Mouse (Mus musculus): ENCODE measurements around the gene Sort1. TPM values are rescaled to one million over a fixed set of nuclear protein-coding genes. Genes with fewer than 3 reads are reported as not detected.
A peak's percentile ranks its signal among the peaks of the same experiment; 100 is the strongest.

Sort1 gene
- polyA plus RNA-seq, 1 experiment from 2014 or later = 17.0 TPM

DNA sequence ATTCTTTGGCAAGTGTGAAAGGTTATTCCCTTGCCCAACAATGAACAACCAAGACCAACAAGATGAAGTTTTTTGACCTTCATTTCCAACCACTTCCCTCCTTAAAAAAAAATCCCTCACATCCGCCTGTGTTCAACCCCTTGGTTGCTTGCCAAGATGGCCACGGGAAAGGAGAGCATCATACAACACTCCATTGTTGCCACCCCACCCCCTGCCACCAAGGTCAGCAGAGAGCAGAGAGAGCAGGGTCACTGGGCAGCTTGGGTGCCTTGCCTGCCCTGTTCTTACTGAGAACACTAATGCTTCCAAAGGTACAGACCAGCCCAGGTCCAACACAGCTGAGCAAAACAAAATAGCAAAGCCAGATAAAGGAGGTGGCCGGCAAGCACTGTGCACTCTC is 88.4 kb downstream of the Sort1 start:
- no peak for ATAC-seq (ENCODE audit: low FRiP score)
- Histone ChIP-seq H3K4me1 (no peaks in the 10 kb centered on the region), H3K27ac (replicated peaks) (no peak overlapping the region), H3K9ac (replicated peaks) (no peak overlapping the region), H3K9me3 (replicated peaks) (no peaks in the 10 kb centered on the region), H3K27me3 (replicated peaks) (no peaks in the 10 kb centered on the region), H3K4me2 (no peak overlapping the region), H3K36me3 (no peaks in the 10 kb centered on the region), H3K4me3 (replicated peaks) (no peak overlapping the region)
- 69% methylated on average over 3 of the region's 3 CpGs for WGBS

DNA sequence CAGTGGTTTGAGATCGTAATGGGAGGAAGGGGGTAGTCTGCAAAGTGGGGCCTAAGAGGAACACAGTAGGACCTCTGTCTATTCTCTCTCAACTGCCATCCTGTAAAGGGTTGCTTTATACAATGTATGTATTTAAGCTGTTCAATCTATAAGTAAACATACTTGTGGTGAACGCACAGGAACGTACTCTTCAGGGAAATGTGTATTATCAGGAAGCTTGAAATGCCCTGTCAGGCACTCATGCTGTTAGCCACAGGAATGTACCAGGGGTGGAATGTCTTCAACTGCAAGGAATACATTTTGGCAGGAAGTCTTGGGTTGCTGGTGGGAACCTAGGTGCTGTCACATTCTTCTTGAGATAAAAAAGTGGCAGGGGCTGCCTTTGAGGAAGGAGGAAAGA is 88.8 kb downstream of the Sort1 start:
- H3K9ac ChIP-seq (replicated peaks) = no peak overlapping the region
- ATAC-seq (ENCODE audit: low FRiP score) = no peak
- 84% methylated on average over 3 of the region's 3 CpGs for WGBS

DNA sequence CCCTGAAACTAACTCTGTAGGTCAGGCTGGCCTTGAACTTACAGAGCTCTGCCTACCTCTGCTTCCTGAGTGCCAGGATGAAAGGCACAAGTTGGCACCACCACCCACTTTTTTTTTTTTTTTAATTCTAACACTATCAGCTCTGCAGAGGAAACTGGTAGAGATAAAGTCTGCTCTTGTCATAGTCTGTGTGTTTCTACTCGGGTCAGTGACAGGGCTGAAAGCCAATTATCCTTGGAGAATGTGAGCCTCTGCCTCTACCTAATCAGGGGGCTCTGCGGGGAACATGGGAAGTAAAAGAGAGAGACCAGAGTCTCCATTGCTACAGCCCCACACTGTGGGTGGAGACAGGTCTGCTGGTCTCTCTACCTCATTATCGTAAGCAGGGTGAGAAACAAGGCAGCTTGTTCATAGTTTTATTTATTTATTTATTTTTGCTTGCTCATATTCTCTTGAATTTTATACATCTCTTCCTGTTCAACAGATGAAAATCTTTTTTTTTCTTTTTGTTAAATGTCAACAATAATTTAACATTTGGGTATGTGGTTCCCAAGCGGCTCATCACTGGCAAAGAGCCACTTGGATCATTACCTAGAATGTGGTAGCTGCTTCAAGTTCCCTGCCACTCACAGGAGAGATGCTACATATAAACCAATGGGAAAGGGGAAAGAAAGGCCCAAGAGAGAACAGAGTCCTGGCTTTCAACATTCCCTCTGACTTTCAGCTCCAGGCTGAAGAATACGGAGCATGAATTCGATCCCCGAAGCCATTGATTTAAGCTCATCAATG is 95.2 kb downstream of the Sort1 start:
- no peaks in the 10 kb centered on the region for H3K9me3 ChIP-seq (replicated peaks)
- H3K4me2 ChIP-seq = no peak overlapping the region
- H3K4me3 ChIP-seq (replicated peaks) = no peak overlapping the region
- H3K9ac ChIP-seq (replicated peaks) = no peak overlapping the region
- H3K27me3 ChIP-seq (replicated peaks) = no peaks in the 10 kb centered on the region
- H3K36me3 ChIP-seq = no peaks in the 10 kb centered on the region
- H3K27ac ChIP-seq (replicated peaks) = peak overlapping the region; percentile 45; the same call in 1 of the 2 replicates
- ATAC-seq (ENCODE audit: low FRiP score) = no peak
- WGBS = 57% methylated on average over 7 of the region's 7 CpGs
- H3K4me1 ChIP-seq = peaks cover 27% of the 10 kb centered on the region

More for the DNA sequence above, 88.8 kb downstream of the Sort1 start:
- H3K9me3 ChIP-seq (replicated peaks) = no peaks in the 10 kb centered on the region
- no peak overlapping the region for H3K4me2 ChIP-seq
- H3K27ac ChIP-seq (replicated peaks) = no peak overlapping the region
- no peaks in the 10 kb centered on the region for H3K27me3 ChIP-seq (replicated peaks)
- H3K4me3 ChIP-seq (replicated peaks) = no peak overlapping the region
- no peaks in the 10 kb centered on the region for H3K4me1 ChIP-seq
- H3K36me3 ChIP-seq = no peaks in the 10 kb centered on the region

DNA sequence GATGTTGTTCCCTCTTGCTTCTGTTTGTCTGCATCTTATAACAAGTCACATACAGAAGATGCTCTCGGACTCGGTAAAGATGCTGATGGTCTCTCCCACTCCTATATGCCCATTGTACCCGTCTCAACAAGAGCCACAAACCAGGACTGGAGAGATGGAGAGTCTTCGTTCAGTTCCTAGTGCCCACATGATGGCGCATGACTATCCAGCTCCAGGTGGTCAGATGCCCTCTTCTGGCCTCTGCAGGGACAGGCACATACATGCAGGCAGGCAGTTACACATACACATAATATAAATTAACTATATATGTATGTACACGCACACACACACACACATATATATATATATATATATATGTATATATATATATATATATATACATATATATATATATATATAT is 96.8 kb downstream of the Sort1 start:
- peaks cover 28% of the 10 kb centered on the region for H3K4me1 ChIP-seq
- H3K4me3 ChIP-seq (replicated peaks) = no peak overlapping the region
- ATAC-seq (ENCODE audit: low FRiP score) = no peak
- H3K9ac ChIP-seq (replicated peaks) = no peak overlapping the region
- H3K9me3 ChIP-seq (replicated peaks) = no peaks in the 10 kb centered on the region
- no peak overlapping the region for H3K27ac ChIP-seq (replicated peaks)
- no peak overlapping the region for H3K4me2 ChIP-seq
- WGBS = 85% methylated on average over 6 of the region's 6 CpGs
- no peaks in the 10 kb centered on the region for H3K36me3 ChIP-seq
- H3K27me3 ChIP-seq (replicated peaks) = no peaks in the 10 kb centered on the region

DNA sequence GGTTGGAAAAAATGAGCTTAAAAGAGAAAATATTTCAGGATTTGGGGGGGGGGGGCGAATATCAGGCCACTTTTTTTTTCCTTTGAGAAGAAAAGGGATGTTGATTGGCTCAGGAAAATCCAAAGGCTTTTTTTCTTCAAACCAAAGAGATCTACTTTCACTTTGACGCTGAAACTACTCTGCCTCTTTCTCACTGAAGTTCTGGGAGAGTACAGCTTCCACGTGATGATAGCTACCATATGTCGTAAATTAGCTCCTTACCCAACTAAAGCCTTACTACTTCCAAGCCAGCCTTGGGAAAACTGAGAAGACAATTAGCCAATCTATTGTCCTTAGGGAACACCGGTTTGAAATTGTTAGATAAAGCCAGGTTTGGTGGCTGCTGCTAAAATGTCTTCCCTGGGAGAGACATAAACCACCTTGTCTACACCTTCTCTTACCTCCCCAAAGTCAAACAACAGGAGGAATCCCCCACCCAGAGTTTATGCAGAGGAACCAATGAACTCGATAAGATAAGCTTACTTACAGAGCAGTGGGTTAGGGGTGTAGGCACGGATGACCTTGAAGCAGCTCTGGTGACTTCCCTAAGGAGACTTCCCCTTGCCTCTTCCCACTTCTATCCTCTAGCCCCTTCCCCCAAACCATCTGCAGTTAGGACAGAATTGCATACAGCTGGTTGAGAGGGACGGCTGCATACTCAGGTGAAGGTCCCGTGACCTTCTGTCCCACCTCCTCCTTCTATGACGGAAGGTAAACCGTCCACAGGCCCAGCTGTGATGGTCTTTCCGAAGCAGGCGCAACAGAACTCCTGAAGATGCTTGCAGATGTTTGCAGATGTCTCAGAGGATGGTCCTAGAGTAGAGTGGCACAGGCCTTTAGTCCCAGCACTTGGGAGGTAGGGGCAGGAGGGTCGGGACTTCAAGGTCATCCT is 98.3 kb downstream of the Sort1 start:
- no peak for ATAC-seq (ENCODE audit: low FRiP score)
- Histone ChIP-seq H3K9ac (replicated peaks) (no peak overlapping the region), H3K4me2 (no peak overlapping the region), H3K36me3 (no peaks in the 10 kb centered on the region), H3K27ac (replicated peaks) (no peak overlapping the region), H3K27me3 (replicated peaks) (no peaks in the 10 kb centered on the region), H3K9me3 (replicated peaks) (no peaks in the 10 kb centered on the region), H3K4me3 (replicated peaks) (no peak overlapping the region), H3K4me1 (peaks cover 28% of the 10 kb centered on the region)
- WGBS = 76% methylated on average over 14 of the region's 14 CpGs

DNA sequence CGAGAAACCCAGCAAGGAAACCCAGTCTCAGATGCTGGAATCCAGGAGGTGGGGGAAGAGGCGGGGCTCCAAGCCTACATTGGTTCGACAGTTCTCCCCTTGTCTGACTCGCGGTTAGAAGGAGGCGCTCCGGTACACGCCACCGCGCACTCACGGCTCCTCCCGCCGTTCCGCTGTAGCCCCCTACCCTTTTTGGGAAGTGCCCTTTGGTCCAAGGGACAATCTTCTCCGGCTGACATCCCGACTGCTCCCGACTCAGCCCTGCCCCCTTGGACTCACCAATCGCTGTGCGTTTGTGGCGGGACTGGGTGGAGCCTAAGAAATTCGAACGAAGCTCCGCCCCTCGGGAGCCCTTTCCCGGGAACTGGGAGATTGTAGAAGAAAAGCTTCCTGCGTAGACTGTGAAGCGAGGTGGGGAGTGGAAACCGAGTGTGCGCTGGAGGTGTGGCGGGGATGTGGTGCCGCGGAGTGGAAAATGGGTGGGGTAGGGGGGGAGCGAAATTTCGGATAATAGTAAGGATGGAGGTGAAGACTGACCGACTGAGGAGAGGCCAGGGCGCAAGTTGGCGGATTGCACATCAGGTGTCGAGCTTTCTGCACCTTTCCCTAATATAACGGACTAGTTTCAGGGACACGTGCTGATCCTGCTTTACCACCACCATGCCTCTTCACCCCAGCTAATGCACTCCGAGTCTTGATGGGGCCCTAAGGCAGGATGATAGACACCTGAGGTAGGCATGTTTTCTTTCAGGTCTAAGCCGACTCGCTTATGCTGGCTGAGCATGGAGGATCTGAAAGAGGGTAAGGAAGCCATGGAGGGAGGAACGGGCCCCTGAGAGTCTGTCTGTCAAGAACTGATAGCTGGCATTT is 99.8 kb downstream of the Sort1 start, which contains the start of gene Psrc1:
Psrc1 (plus strand) TSS at position 355 of the 870 bp plus-strand sequence.
- H3K27ac ChIP-seq (replicated peaks) = no peak within 1 kb of the TSS

DNA sequence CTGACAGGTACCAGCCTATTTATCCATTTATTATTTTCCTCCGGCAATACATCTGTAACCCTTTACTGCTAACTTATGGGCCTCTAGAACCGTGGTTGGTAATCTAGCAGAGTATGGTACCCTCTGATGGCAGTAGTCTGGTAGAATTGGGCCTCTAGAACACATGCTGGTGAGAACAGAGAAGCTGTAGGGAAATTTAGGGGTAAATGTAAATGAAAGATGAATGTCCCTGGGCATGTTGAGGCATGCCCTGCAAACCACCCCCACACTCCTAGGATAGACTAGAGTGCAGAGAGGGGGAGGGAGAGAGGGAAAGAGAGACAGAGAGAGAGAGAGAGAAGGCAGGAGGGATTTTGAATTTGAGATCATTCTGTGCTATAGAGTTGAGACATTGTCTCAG is 100.5 kb downstream of the Sort1 start:
- H3K4me2 ChIP-seq = peak overlapping the region; percentile 75
- peak overlapping the region; percentile 74 for H3K4me3 ChIP-seq (replicated peaks)
- no peaks in the 10 kb centered on the region for H3K27me3 ChIP-seq (replicated peaks)
- 36% methylated on average over 2 of the region's 2 CpGs for WGBS
- H3K36me3 ChIP-seq = no peaks in the 10 kb centered on the region
- peaks cover 28% of the 10 kb centered on the region for H3K4me1 ChIP-seq
- no peak overlapping the region for H3K27ac ChIP-seq (replicated peaks)
- no peak overlapping the region for H3K9ac ChIP-seq (replicated peaks)
- no peaks in the 10 kb centered on the region for H3K9me3 ChIP-seq (replicated peaks)
- ATAC-seq (ENCODE audit: low FRiP score) = no peak

More for the DNA sequence above, 99.8 kb downstream of the Sort1 start, which contains the start of gene Psrc1:
- WGBS = 2% methylated on average over 44 of the region's 44 CpGs
- no peaks in the 10 kb centered on the region for H3K27me3 ChIP-seq (replicated peaks)
- ATAC-seq (ENCODE audit: low FRiP score) = peak; percentile 93
- peak within 1 kb of the TSS; percentile 52 for H3K9ac ChIP-seq (replicated peaks)
- no peaks in the 10 kb centered on the region for H3K9me3 ChIP-seq (replicated peaks)
- no peaks in the 10 kb centered on the region for H3K36me3 ChIP-seq
- H3K4me3 ChIP-seq (replicated peaks) = peak within 1 kb of the TSS; percentile 74
- H3K4me1 ChIP-seq = peaks cover 28% of the 10 kb centered on the region
- peak within 1 kb of the TSS; percentile 75 for H3K4me2 ChIP-seq

DNA sequence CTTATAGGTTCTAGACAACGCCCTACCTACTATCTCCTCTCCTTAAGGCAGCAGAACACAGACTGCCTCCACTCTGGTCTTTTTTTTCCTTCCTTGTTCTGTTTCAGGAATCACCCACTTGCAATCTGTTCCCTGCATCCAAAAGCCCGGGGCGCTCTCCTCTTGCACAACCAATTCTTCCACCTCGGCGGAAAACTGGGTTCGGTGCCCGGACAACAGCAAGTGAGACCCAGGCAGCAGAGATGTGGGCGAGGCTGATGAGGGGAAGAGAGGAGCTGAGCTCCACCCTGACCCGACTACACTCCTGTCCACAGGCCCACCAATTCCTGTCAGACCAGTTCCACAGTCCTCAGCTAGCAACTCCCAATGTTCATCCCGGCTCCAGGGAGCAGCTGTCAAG is 102.3 kb downstream of the Sort1 start:
- 89% methylated on average over 10 of the region's 10 CpGs for WGBS

DNA sequence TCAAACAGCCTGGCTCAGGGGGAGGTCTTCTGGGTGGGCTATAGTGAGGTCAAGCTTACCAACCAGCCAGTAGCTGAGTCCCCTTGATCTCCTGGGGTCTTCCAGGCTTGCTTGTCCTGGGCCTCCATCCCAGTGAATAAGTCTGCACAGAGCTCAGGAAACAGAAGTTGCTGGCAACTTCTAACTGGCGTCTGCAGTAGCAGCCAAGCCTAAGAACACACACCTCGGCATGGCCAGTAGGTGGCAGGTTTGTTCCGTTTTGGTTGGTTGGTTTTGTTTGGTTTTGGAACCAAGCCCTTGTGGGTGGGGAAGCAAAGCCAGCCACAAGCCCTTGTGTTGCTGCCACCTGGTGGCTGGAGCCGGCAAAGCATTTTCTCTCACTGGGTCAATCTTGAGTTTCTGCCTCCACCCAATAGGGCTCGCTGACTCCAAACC is 105.2 kb downstream of the Sort1 start:
- peaks cover 27% of the 10 kb centered on the region for H3K36me3 ChIP-seq
- H3K4me1 ChIP-seq = peaks cover 8% of the 10 kb centered on the region
- H3K27ac ChIP-seq (replicated peaks) = no peak overlapping the region
- peak; percentile 75 for ATAC-seq (ENCODE audit: low FRiP score)
- no peaks in the 10 kb centered on the region for H3K9me3 ChIP-seq (replicated peaks)
- no peak overlapping the region for H3K9ac ChIP-seq (replicated peaks)
- WGBS = 0% methylated on average over 5 of the region's 5 CpGs
- no peak overlapping the region for H3K4me3 ChIP-seq (replicated peaks)
- peak overlapping the region; percentile 19; the same call in 1 of the 2 replicates for H3K4me2 ChIP-seq
- H3K27me3 ChIP-seq (replicated peaks) = no peaks in the 10 kb centered on the region

More for the DNA sequence above, 102.3 kb downstream of the Sort1 start:
- Histone ChIP-seq H3K4me1 (peaks cover 24% of the 10 kb centered on the region), H3K36me3 (peaks cover under 1% of the 10 kb centered on the region; the same call in 1 of the 2 replicates), H3K9ac (replicated peaks) (no peak overlapping the region), H3K27ac (replicated peaks) (no peak overlapping the region), H3K9me3 (replicated peaks) (no peaks in the 10 kb centered on the region), H3K4me3 (replicated peaks) (no peak overlapping the region), H3K27me3 (replicated peaks) (no peaks in the 10 kb centered on the region), H3K4me2 (no peak overlapping the region)
- ATAC-seq (ENCODE audit: low FRiP score) = no peak

DNA sequence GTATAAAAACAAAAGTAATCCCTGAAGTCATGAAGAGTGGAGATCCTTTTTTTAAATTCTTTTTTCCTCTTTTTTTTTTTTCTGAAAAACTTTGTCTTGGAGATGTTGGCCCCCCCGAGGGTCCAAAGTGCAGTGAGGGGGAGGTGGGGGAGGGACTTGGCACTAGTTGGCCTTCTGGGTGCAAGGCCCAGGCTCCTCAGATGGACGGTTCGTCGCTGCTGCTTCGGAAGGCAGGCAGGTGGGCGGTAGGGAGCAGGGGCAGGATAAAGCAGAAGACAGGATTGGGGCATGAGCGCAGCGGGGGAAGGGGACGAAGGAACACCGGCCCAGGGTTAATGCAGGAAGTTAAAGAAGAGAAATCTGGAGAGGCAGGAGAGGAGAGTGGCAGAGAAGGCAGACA is 108.4 kb downstream of the Sort1 start:
- Histone ChIP-seq H3K4me2 (no peak overlapping the region), H3K27ac (replicated peaks) (no peak overlapping the region), H3K9me3 (replicated peaks) (no peaks in the 10 kb centered on the region), H3K4me1 (peaks cover 8% of the 10 kb centered on the region), H3K36me3 (peaks cover 59% of the 10 kb centered on the region), H3K9ac (replicated peaks) (no peak overlapping the region), H3K4me3 (replicated peaks) (no peak overlapping the region), H3K27me3 (replicated peaks) (no peaks in the 10 kb centered on the region)
- 22% methylated on average over 10 of the region's 10 CpGs for WGBS
- ATAC-seq (ENCODE audit: low FRiP score) = no peak

DNA sequence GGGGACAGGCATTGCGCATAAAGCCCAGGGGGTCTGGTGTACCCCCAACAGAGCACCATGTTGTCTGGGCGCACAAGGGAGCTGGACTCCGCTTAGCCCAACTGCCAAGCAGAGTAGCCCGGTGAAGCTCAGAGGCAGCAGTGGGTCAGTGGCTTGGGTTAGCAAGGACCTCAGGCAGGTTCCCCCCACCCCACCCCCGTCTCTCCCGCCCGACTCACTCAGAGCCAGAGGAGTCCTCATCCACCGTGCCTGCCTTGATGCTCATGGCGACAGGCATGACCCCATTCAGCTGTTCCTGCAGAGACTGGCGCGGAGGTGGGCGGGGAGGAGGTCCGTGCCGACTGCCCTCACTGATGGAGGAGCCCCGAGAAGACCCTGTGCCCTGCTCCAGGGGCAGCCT is 108.9 kb downstream of the Sort1 start:
- H3K4me3 ChIP-seq (replicated peaks) = no peak overlapping the region
- no peaks in the 10 kb centered on the region for H3K27me3 ChIP-seq (replicated peaks)
- no peak overlapping the region for H3K9ac ChIP-seq (replicated peaks)
- peaks cover 8% of the 10 kb centered on the region for H3K4me1 ChIP-seq
- peaks cover 64% of the 10 kb centered on the region for H3K36me3 ChIP-seq
- H3K9me3 ChIP-seq (replicated peaks) = no peaks in the 10 kb centered on the region
- 49% methylated on average over 15 of the region's 15 CpGs for WGBS
- H3K4me2 ChIP-seq = no peak overlapping the region
- no peak for ATAC-seq (ENCODE audit: low FRiP score)
- no peak overlapping the region for H3K27ac ChIP-seq (replicated peaks)
